In the genomic region with DNA sequence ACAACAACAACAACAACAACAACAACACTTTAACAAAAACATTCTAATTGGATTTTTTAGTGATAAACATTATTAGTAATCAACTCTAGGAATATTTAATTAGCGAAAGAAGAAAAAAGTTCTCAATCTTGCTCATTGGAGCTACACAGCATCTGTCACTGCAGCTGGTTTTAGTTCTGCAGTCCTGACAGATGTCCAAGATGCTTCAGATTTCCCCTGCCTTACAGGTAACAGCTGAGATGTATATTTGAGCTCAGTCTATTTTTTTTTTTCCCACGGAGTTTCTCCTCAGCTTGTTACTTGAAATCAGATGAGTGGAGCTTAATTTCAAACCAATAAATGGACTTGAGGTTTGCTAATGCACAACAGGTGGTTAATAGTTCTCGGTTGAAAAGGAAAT, we compare ENCODE assay signal across 14 mouse cellular contexts.
DNase-seq lines count a peak whose midpoint lies in the region; ATAC-seq lines count a peak whose summit lies in the region.
"Had no signal": no experiment of that assay in that cellular context is flagged by ENCODE, and none has a peak within 500 bp of the region (broad histone marks: within the 10 kb centered on the region; RNA-seq: fewer than 3 reads in every experiment).

No protein-coding gene starts in this region.

- no peak for ATAC-seq in embryonic facial prominence, embryonic 11.5 days (replicated peaks; ENCODE audit: insufficient number of reproducible peaks, low FRiP score, low TSS enrichment, low read depth)
- peak; percentile 47 for ATAC-seq in embryonic facial prominence, embryonic 14.5 days (ENCODE audit: low read depth)
- ATAC-seq: Patski had no signal

- H3K4me3 ChIP-seq in embryonic facial prominence, embryonic 11.5 days (ENCODE audit: low read depth, low read length): no peak overlapping the region
- no peak overlapping the region for H3K4me3 ChIP-seq in embryonic facial prominence, embryonic 10.5 days
- H3K4me3 ChIP-seq in embryonic facial prominence, embryonic 14.5 days (ENCODE audit: low read depth, low read length): no peak overlapping the region
- H3K4me3 ChIP-seq: embryonic facial prominence, embryonic 12.5 days; embryonic facial prominence, embryonic 15.5 days; erythroblast, embryonic 14.5 days; forebrain, embryonic 10.5 days; forebrain, embryonic 12.5 days had no signal

- H3K4me1 ChIP-seq in embryonic facial prominence, embryonic 11.5 days (ENCODE audit: control insufficient read depth, insufficient read depth, low read length): no peaks in the 10 kb centered on the region
- peaks cover 10% of the 10 kb centered on the region for H3K4me1 ChIP-seq in embryonic facial prominence, embryonic 10.5 days
- 0 out of 2 replicates have a peak, but pooled peaks cover 5% of the 10 kb centered on the region for H3K4me1 ChIP-seq in embryonic facial prominence, embryonic 14.5 days (ENCODE audit: control insufficient read depth, insufficient read depth, low read length)
- H3K4me1 ChIP-seq: embryonic facial prominence, embryonic 12.5 days; embryonic facial prominence, embryonic 15.5 days; forebrain, embryonic 10.5 days; forebrain, embryonic 12.5 days had no signal

- H3K27me3 ChIP-seq in embryonic facial prominence, embryonic 11.5 days (ENCODE audit: control insufficient read depth, insufficient read depth, low read length): no peaks in the 10 kb centered on the region
- no peaks in the 10 kb centered on the region for H3K27me3 ChIP-seq in embryonic facial prominence, embryonic 10.5 days (replicated peaks; ENCODE audit: low read depth, poor library complexity, severe bottlenecking)
- H3K27me3 ChIP-seq in embryonic facial prominence, embryonic 14.5 days (replicated peaks; ENCODE audit: control insufficient read depth, insufficient read depth, low read length): no peaks in the 10 kb centered on the region
- H3K27me3 ChIP-seq: embryonic facial prominence, embryonic 12.5 days; embryonic facial prominence, embryonic 15.5 days; forebrain, embryonic 12.5 days; Patski had no signal

- no peak overlapping the region for H3K4me2 ChIP-seq in embryonic facial prominence, embryonic 11.5 days (ENCODE audit: low read depth, low read length)
- H3K4me2 ChIP-seq in embryonic facial prominence, embryonic 14.5 days (ENCODE audit: low read depth, low read length): no peak overlapping the region
- H3K4me2 ChIP-seq: embryonic facial prominence, embryonic 12.5 days; embryonic facial prominence, embryonic 15.5 days; forebrain, embryonic 12.5 days had no signal

- DNase-seq in embryonic facial prominence, embryonic 11.5 days (ENCODE audit: low spot score): peak; percentile 47
- DNase-seq in embryonic facial prominence, embryonic 10.5 days (ENCODE audit: low spot score): no peak
- peak; percentile 1 for DNase-seq in thymus, postnatal 14 days
- no peak for DNase-seq in thymus, adult 18-20 months
- peak; percentile 77 for DNase-seq in embryonic facial prominence, embryonic 14.5 days (ENCODE audit: low spot score)
- DNase-seq in testis, postnatal 10 days (ENCODE audit: low spot score): no peak
- no peak for DNase-seq in heart, postnatal 14 days

- H3K9ac ChIP-seq in embryonic facial prominence, embryonic 11.5 days (replicated peaks; ENCODE audit: low read length): no peak overlapping the region
- H3K9ac ChIP-seq in embryonic facial prominence, embryonic 14.5 days (ENCODE audit: low read depth, low read length): no peak overlapping the region
- H3K9ac ChIP-seq: embryonic facial prominence, embryonic 12.5 days; embryonic facial prominence, embryonic 15.5 days; forebrain, embryonic 12.5 days had no signal

- H3K9me3 ChIP-seq in embryonic facial prominence, embryonic 11.5 days (replicated peaks; ENCODE audit: control insufficient read depth, low read length): no peaks in the 10 kb centered on the region
- H3K9me3 ChIP-seq in embryonic facial prominence, embryonic 10.5 days: no peaks in the 10 kb centered on the region
- no peaks in the 10 kb centered on the region for H3K9me3 ChIP-seq in embryonic facial prominence, embryonic 14.5 days (ENCODE audit: control insufficient read depth, low read length)
- H3K9me3 ChIP-seq: embryonic facial prominence, embryonic 12.5 days; embryonic facial prominence, embryonic 15.5 days; forebrain, embryonic 10.5 days; forebrain, embryonic 12.5 days; G1E had no signal

- H3K27ac ChIP-seq in embryonic facial prominence, embryonic 11.5 days (replicated peaks; ENCODE audit: low read depth, low read length): no peak overlapping the region
- no peak overlapping the region for H3K27ac ChIP-seq in embryonic facial prominence, embryonic 10.5 days (replicated peaks)
- H3K27ac ChIP-seq in embryonic facial prominence, embryonic 14.5 days (replicated peaks; ENCODE audit: low read depth, low read length): no peak overlapping the region
- H3K27ac ChIP-seq: embryonic facial prominence, embryonic 12.5 days; embryonic facial prominence, embryonic 15.5 days; forebrain, embryonic 10.5 days; forebrain, embryonic 12.5 days had no signal

- WGBS in embryonic facial prominence, embryonic 11.5 days: 48% methylated on average over 3 of the region's 3 CpGs
- 60% methylated on average over 3 of the region's 3 CpGs for WGBS in embryonic facial prominence, embryonic 10.5 days
- WGBS in embryonic facial prominence, embryonic 14.5 days: 45% methylated on average over 3 of the region's 3 CpGs

- intact Hi-C loops in heart, postnatal 14 days (cut with DNase I): loop anchor here (2.0 to 5.0 kb wide), 5 partner anchors 123 to 471 kb away; no protein-coding TSS in a partner anchor

- H3K36me3 ChIP-seq in embryonic facial prominence, embryonic 11.5 days (replicated peaks; ENCODE audit: control insufficient read depth, insufficient read depth, low read depth, low read length): no peaks in the 10 kb centered on the region
- H3K36me3 ChIP-seq in embryonic facial prominence, embryonic 10.5 days (replicated peaks): 0 out of 2 replicates have a peak, but pooled peaks cover 5% of the 10 kb centered on the region
- H3K36me3 ChIP-seq in embryonic facial prominence, embryonic 14.5 days (ENCODE audit: control insufficient read depth, insufficient read depth, low read length): no peaks in the 10 kb centered on the region
- H3K36me3 ChIP-seq: embryonic facial prominence, embryonic 12.5 days; embryonic facial prominence, embryonic 15.5 days; forebrain, embryonic 10.5 days; forebrain, embryonic 12.5 days had no signal

Comparison
In these comparisons a context has a peak if more than half of its experiments do, and no peak if none do; other contexts are left out.
1. DNase-seq: peak in embryonic facial prominence, embryonic 11.5 days (single experiment), thymus, postnatal 14 days (single experiment) and embryonic facial prominence, embryonic 14.5 days (single experiment); none in embryonic facial prominence, embryonic 10.5 days (single experiment), thymus, adult 18-20 months (0 of 2), testis, postnatal 10 days (single experiment) and heart, postnatal 14 days (0 of 2).